Mouse (Mus musculus) megakaryocyte, embryonic 14.5 days (primary cell): ENCODE measurements around the gene Itga5.

Experiments
- FLI1 ChIP-seq: IDR thresholded peaks from 2 replicates; pipeline ENCODE4 v1.6.1; 2012; ENCODE audit warnings: low read length, inconsistent platforms, mixed read lengths
- GATA1 ChIP-seq: IDR thresholded peaks from 3 replicates; pipeline ENCODE4 v1.6.1; 2012; ENCODE audit warnings: mixed read lengths, low read length, inconsistent platforms, borderline replicate concordance

GRCm38 (mm10) chr15:103358278-103359121, 8.1 kb downstream of the Itga5 start:
- no peak; the same call in 2 of the 3 replicates for TF ChIP-seq GATA1
- no peak for TF ChIP-seq FLI1
